Mouse (Mus musculus): Measurements from ENCODE around the gene Lrrc10. TPM values are rescaled to one million over a fixed set of nuclear protein-coding genes. Genes with fewer than 3 reads are reported as not detected.
"Not testable (repeated sequence)": the region's sequence is repeated elsewhere in the genome, so short reads cannot be mapped to it uniquely, and the experiment has no call there.

Lrrc10 gene
- polyA plus RNA-seq, 1 experiment = not detected

DNA sequence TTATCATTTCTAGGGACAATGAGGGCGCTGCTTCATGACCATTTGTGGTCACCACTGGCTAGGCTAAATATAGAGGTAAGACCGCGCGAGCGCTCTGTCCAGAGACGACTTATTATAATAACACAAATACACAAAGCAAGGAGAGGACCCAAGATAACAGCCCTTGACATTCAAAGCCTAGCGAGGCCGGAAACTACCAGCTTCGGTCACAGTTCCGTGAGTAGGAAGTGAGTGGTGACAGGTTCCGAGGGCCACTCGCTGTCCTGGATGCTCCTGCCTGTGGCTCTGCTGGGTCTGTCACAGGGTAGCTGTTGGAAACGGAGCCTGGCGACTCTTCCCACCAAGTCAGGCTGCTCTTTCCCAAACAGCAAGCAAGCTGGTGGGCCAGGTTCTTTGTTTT lies 2.8 kb upstream of the Lrrc10 start:
- no peak overlapping the region for H3K4me3 ChIP-seq (ENCODE audit: insufficient read depth, low read length)

GRCm38 (mm10) chr10:117043497-117044166 lies 1.5 kb upstream of the Lrrc10 start:
- not testable (repeated sequence) for H3K27ac ChIP-seq (ENCODE audit: insufficient read depth, low read length); H3K4me1 ChIP-seq (ENCODE audit: control insufficient read depth, insufficient read depth, low read length); H3K4me3 ChIP-seq (ENCODE audit: insufficient read depth, low read length)

More for the DNA sequence above, 2.8 kb upstream of the Lrrc10 start:
- no peak overlapping the region for H3K27ac ChIP-seq (ENCODE audit: insufficient read depth, low read length)
- TF ChIP-seq CTCF (IDR thresholded peaks at IDR 0.05; ENCODE audit: borderline replicate concordance, insufficient read depth, low read length) = no peak
- TF ChIP-seq POLR2A (IDR thresholded peaks at IDR 0.05; ENCODE audit: low read depth, low read length) = no peak
- no peaks in the 10 kb centered on the region for H3K4me1 ChIP-seq (ENCODE audit: control insufficient read depth, insufficient read depth, low read length)

- TF ChIP-seq POLR2A (IDR thresholded peaks at IDR 0.05; ENCODE audit: low read depth, low read length) (no peak), CTCF (IDR thresholded peaks at IDR 0.05; ENCODE audit: borderline replicate concordance, insufficient read depth, low read length) (no peak)
- H3K4me3 ChIP-seq (ENCODE audit: insufficient read depth, low read length) = no peak overlapping the region
- no peak overlapping the region for H3K27ac ChIP-seq (ENCODE audit: insufficient read depth, low read length)
- peaks cover 3% of the 10 kb centered on the region; the same call in 1 of the 2 replicates for H3K4me1 ChIP-seq (ENCODE audit: control insufficient read depth, insufficient read depth, low read length)
Measured at GRCm38 (mm10) chr10:117049253-117049652, 4.1 kb downstream of the Lrrc10 start.

DNA sequence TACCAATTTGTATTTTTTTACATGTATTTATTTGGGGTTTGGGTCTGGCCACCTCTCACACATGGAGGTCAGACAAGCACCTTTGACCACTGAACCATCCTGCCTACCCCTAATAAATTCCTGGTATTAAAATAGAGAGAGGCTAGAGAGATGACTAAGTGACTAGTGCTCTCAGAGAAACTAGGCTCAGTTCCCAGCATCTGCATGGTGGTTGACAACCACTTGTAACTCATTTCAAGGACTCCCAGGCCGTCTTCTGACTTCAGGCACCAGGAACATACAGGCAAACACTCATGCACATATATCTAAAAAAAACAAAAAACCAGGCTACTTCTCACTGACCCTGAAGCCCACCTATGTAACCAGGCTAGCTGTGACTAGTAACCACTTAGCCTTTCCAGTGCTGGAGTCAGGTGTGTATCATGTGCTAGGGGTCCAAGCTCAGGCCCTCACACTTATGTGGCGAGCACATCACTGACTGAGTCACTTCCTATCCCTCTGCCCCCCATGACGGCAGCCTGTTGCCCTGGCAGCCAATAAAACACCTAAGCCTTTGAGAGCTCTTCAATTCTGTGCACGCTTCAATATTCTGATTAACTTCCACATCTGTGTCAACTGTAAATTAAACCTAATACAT lies 4.9 kb downstream of the Lrrc10 start:
- peaks cover 3% of the 10 kb centered on the region; the same call in 1 of the 2 replicates for H3K4me1 ChIP-seq (ENCODE audit: control insufficient read depth, insufficient read depth, low read length)
- H3K4me3 ChIP-seq (ENCODE audit: insufficient read depth, low read length) = no peak overlapping the region
- TF ChIP-seq CTCF (IDR thresholded peaks at IDR 0.05; ENCODE audit: borderline replicate concordance, insufficient read depth, low read length) = no peak
- TF ChIP-seq POLR2A (IDR thresholded peaks at IDR 0.05; ENCODE audit: low read depth, low read length) = no peak
- H3K27ac ChIP-seq (ENCODE audit: insufficient read depth, low read length) = no peak overlapping the region

GRCm38 (mm10) chr10:117055668-117056067 lies 10.5 kb downstream of the Lrrc10 start:
- Histone ChIP-seq H3K4me1 (ENCODE audit: control insufficient read depth, insufficient read depth, low read length) (peaks cover 3% of the 10 kb centered on the region), H3K4me3 (ENCODE audit: insufficient read depth, low read length) (no peak overlapping the region), H3K27ac (ENCODE audit: insufficient read depth, low read length) (no peak overlapping the region)
- TF ChIP-seq CTCF (IDR thresholded peaks at IDR 0.05; ENCODE audit: borderline replicate concordance, insufficient read depth, low read length) (no peak), POLR2A (IDR thresholded peaks at IDR 0.05; ENCODE audit: low read depth, low read length) (no peak)

DNA sequence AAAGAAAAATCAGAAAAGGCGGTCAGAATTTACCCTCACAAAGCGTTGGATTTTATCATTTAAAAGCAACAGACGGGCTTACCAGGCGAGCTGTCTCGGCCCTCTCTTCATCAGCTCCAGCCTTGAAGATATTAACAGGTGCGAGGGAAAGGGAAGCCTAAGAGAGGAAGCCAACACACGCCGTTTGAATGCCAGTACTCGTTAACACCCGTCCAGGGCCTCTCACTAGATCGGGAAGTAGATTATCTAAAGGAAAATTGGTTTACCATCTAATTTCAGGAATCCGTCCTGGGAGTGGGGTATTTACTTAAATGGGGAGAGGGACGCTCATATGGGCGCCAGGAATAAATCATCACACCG lies 17.7 kb downstream of the Lrrc10 start:
- peak overlapping the region; percentile 78 for H3K4me3 ChIP-seq (ENCODE audit: insufficient read depth, low read length)
- peaks cover 3% of the 10 kb centered on the region for H3K4me1 ChIP-seq (ENCODE audit: control insufficient read depth, insufficient read depth, low read length)
- TF ChIP-seq POLR2A (IDR thresholded peaks at IDR 0.05; ENCODE audit: low read depth, low read length) (no peak), CTCF (IDR thresholded peaks at IDR 0.05; ENCODE audit: borderline replicate concordance, insufficient read depth, low read length) (no peak)
- H3K27ac ChIP-seq (ENCODE audit: insufficient read depth, low read length) = peak overlapping the region; percentile 7; the same call in 1 of the 2 replicates

- peak within 1 kb of the TSS; percentile 78 for H3K4me3 ChIP-seq (ENCODE audit: insufficient read depth, low read length)
- H3K4me1 ChIP-seq (ENCODE audit: control insufficient read depth, insufficient read depth, low read length) = peaks cover 3% of the 10 kb centered on the region
- TF ChIP-seq POLR2A (IDR thresholded peaks at IDR 0.05; ENCODE audit: low read depth, low read length) (peak; percentile 83), CTCF (IDR thresholded peaks at IDR 0.05; ENCODE audit: borderline replicate concordance, insufficient read depth, low read length) (no peak)
- peak within 1 kb of the TSS; percentile 80 for H3K27ac ChIP-seq (ENCODE audit: insufficient read depth, low read length)
Measured at GRCm38 (mm10) chr10:117063254-117064021, 18.3 kb downstream of the Lrrc10 start, which contains the start of gene Cct2. Gene Cct2 (minus strand): TSS chr10:117063814.

- TF ChIP-seq POLR2A (IDR thresholded peaks at IDR 0.05; ENCODE audit: low read depth, low read length) = no peak
- TF ChIP-seq CTCF (IDR thresholded peaks at IDR 0.05; ENCODE audit: borderline replicate concordance, insufficient read depth, low read length) = no peak
- Histone ChIP-seq H3K27ac (ENCODE audit: insufficient read depth, low read length) (peak overlapping the region; percentile 58), H3K4me3 (ENCODE audit: insufficient read depth, low read length) (no peak overlapping the region), H3K4me1 (ENCODE audit: control insufficient read depth, insufficient read depth, low read length) (no peaks in the 10 kb centered on the region; the same call in 1 of the 2 replicates)
Measured at GRCm38 (mm10) chr10:117064076-117064475, 18.9 kb downstream of the Lrrc10 start.

- Histone ChIP-seq H3K4me1 (ENCODE audit: control insufficient read depth, insufficient read depth, low read length) (no peaks in the 10 kb centered on the region), H3K4me3 (ENCODE audit: insufficient read depth, low read length) (no peak overlapping the region), H3K27ac (ENCODE audit: insufficient read depth, low read length) (no peak overlapping the region)
- TF ChIP-seq POLR2A (IDR thresholded peaks at IDR 0.05; ENCODE audit: low read depth, low read length) (no peak), CTCF (IDR thresholded peaks at IDR 0.05; ENCODE audit: borderline replicate concordance, insufficient read depth, low read length) (no peak)
Measured at GRCm38 (mm10) chr10:117069109-117069508, 24.0 kb downstream of the Lrrc10 start.

All from embryonic fibroblast, embryonic 13.5 days (primary cell).